Comparison of ENCODE assay signal across 23 mouse cellular contexts in the genomic region with DNA sequence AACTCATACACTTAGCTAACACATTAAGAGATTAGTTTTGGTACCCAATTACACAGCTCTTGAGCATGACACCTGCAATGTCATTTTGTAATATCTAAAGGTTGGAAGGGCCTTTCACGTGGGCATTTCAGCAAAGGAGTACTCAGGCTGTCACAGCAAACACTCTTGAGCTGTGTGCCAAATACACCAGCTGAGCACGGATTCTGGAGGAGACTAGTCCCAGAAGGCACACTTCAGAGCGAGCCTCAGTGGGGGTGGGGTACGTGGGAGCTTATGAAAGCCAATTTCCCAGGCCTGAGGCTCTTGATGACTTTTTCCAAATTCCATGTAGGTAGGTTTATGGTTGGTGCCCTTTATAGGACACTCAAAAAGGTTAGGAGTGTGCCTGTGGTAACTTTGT.
DNase-seq lines count a peak whose midpoint lies in the region; ATAC-seq and TF ChIP-seq lines count a peak whose summit lies in the region.
"Had no signal": no experiment of that assay in that cellular context is flagged by ENCODE, and none has a peak within 500 bp of the region (broad histone marks: within the 10 kb centered on the region; RNA-seq: fewer than 3 reads in every experiment).

No protein-coding gene starts in this region.

- H3K36me3 ChIP-seq in lung, embryonic 16.5 days (ENCODE audit: control insufficient read depth, insufficient read depth, low read length) = no peaks in the 10 kb centered on the region
- H3K36me3 ChIP-seq: forebrain, embryonic 10.5 days; heart, embryonic 10.5 days; limb, embryonic 13.5 days; liver, embryonic 12.5 days; midbrain, embryonic 13.5 days had no signal

- no peak overlapping the region for H3K4me2 ChIP-seq in lung, embryonic 16.5 days (ENCODE audit: low read depth, low read length)
- H3K4me2 ChIP-seq: hindbrain, embryonic 14.5 days; limb, embryonic 13.5 days; liver, embryonic 12.5 days; lung, embryonic 14.5 days; midbrain, embryonic 13.5 days had no signal

- no peaks in the 10 kb centered on the region for H3K27me3 ChIP-seq in lung, embryonic 16.5 days (ENCODE audit: control insufficient read depth, insufficient read depth, low read depth, low read length)

- H3K9me3 ChIP-seq in lung, embryonic 16.5 days (ENCODE audit: control insufficient read depth, low read length) = no peaks in the 10 kb centered on the region
- H3K9me3 ChIP-seq: forebrain, embryonic 10.5 days; heart, embryonic 10.5 days; limb, embryonic 13.5 days; liver, embryonic 12.5 days; megakaryocyte, embryonic 14.5 days; midbrain, embryonic 13.5 days had no signal

- peak; percentile 89 for ATAC-seq in frontal cortex, adult (ENCODE audit: low TSS enrichment)
- ATAC-seq in lung, embryonic 16.5 days (ENCODE audit: low read depth) = peak; percentile 51; the same call in 1 of the 2 replicates
- ATAC-seq: CD4-positive, CD25-positive, alpha-beta regulatory T cell, adult 4 months; liver, embryonic 12.5 days; midbrain, embryonic 13.5 days had no signal

- TF ChIP-seq POLR2A in lung, adult 2 months (IDR thresholded peaks at IDR 0.05; ENCODE audit: borderline replicate concordance, extremely low read depth, low read depth, low read length) = no peak

- H3K4me1 ChIP-seq in lung, adult 2 months (ENCODE audit: control insufficient read depth, insufficient read depth, low read length) = no peaks in the 10 kb centered on the region; the same call in 1 of the 2 replicates
- H3K4me1 ChIP-seq in lung, embryonic 16.5 days (replicated peaks; ENCODE audit: control insufficient read depth, insufficient read depth, low read length) = peaks cover 9% of the 10 kb centered on the region
- H3K4me1 ChIP-seq: forebrain, embryonic 10.5 days; liver, embryonic 12.5 days; megakaryocyte, embryonic 14.5 days had no signal

- H3K4me3 ChIP-seq in lung, adult 2 months (replicated peaks; ENCODE audit: extremely low read depth, low read depth, low read length) = no peak overlapping the region
- no peak overlapping the region for H3K4me3 ChIP-seq in lung, embryonic 16.5 days (ENCODE audit: low read length)
- H3K4me3 ChIP-seq: forebrain, embryonic 10.5 days; heart, embryonic 10.5 days; limb, embryonic 13.5 days; liver, embryonic 12.5 days; megakaryocyte, embryonic 14.5 days; midbrain, embryonic 13.5 days had no signal

- TF ChIP-seq CTCF in lung, adult 2 months (IDR thresholded peaks at IDR 0.05; ENCODE audit: insufficient read depth, low read length) = no peak

- H3K9ac ChIP-seq in lung, embryonic 16.5 days (ENCODE audit: low read length) = no peak overlapping the region
- H3K9ac ChIP-seq: hindbrain, embryonic 14.5 days; limb, embryonic 13.5 days; liver, embryonic 12.5 days; lung, embryonic 14.5 days; midbrain, embryonic 13.5 days had no signal

- H3K27ac ChIP-seq in lung, embryonic 16.5 days (ENCODE audit: low read length) = no peak overlapping the region
- H3K27ac ChIP-seq: forebrain, embryonic 10.5 days; heart, embryonic 10.5 days; hindbrain, embryonic 14.5 days; limb, embryonic 13.5 days; liver, embryonic 12.5 days; midbrain, embryonic 13.5 days; stomach, postnatal 0 days had no signal

- 74% methylated on average over 4 of the region's 4 CpGs for WGBS in lung, adult 2 months
- 43% methylated on average over 4 of the region's 4 CpGs for WGBS in lung, embryonic 16.5 days

- no peak for DNase-seq in frontal cortex, postnatal 25 days (ENCODE audit: low spot score in 2 of 2)
- peak; percentile 46 to 65 for DNase-seq in lung, adult 18-20 months
- DNase-seq in lung, adult 2 months = no peak
- DNase-seq in right cerebral cortex, postnatal 14 days = peak; percentile 26
- no peak for DNase-seq in thymus, postnatal 4 days
- DNase-seq: adrenal gland, postnatal 25 days; cerebellum, adult 11 months; cerebellum, postnatal 10 days; gastrocnemius, postnatal 10 days; heart, postnatal 4 days; kidney, postnatal 4 days; lung, embryonic 14.5 days had no signal

Comparison
In these comparisons a context has a peak if more than half of its experiments do, and no peak if none do; other contexts are left out.
1. DNase-seq: peak in lung, adult 18-20 months (2 of 2) and right cerebral cortex, postnatal 14 days (single experiment); none in frontal cortex, postnatal 25 days (0 of 2), lung, adult 2 months (single experiment) and thymus, postnatal 4 days (single experiment).